Mouse (Mus musculus): Measurements from ENCODE around the gene Gm9821. TPM values are rescaled to one million over a fixed set of nuclear protein-coding genes. Genes with fewer than 3 reads are reported as not detected.

Gene Gm9821
- polyA plus RNA-seq, 1 experiment = not detected

- DNase-seq (ENCODE audit: low read depth, low spot score) = no peak
Observed at GRCm38 (mm10) chr2:91989750-91990149, 44.2 kb downstream of the Gm9821 start.

DNA sequence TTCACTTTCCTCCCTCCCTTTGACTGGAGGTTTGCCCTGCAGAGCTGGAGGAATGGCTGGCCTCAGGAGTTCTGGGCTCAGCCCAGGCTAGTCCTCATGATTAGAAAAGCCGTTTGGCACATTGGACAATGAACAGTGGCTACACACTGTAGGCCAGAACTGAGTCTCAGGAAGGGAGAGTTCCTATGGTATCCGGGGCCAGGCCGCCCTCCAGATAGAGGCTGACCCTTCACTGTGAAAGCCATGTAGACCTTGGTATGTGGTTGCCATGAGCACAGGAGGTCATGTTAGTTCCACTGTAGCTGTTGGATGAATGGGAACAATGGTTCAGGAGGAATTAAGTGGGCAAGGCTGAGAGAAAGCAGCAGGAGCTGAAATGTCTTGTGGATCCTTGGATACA, 47.9 kb downstream of the Gm9821 start:
- no peak for DNase-seq (ENCODE audit: low read depth, low spot score)
- WGBS = 84% methylated on average over 3 of the region's 3 CpGs

GRCm38 (mm10) chr2:91996006-91996405, 50.5 kb downstream of the Gm9821 start:
- 34% methylated on average over 5 of the region's 5 CpGs for WGBS
- no peak for DNase-seq (ENCODE audit: low read depth, low spot score)

Other genes starting within 250 kb of the Gm9821 start
- 26.3 and 29.6 TPM in 2 replicates for gene Atg13, start 235.1 kb upstream of the Gm9821 start, polyA plus RNA-seq (2012; rRNA removed)
- 3.3 and 3.4 TPM in 2 replicates for gene Harbi1, start 234.9 kb upstream of the Gm9821 start, polyA plus RNA-seq (2012; rRNA removed)
- gene Ambra1, start 215.6 kb upstream of the Gm9821 start, polyA plus RNA-seq (2012; rRNA removed) = 15.8 and 20.1 TPM in 2 replicates
- 3.1 and 4.8 TPM in 2 replicates for gene Chrm4, start 18.5 kb upstream of the Gm9821 start, polyA plus RNA-seq (2012; rRNA removed)
- 5.8 and 7.8 TPM in 2 replicates for gene Mdk, start 13.4 kb upstream of the Gm9821 start, polyA plus RNA-seq (2012; rRNA removed)
- gene Dgkz, start 30.2 kb downstream of the Gm9821 start, polyA plus RNA-seq (2012; rRNA removed) = 204 and 245 TPM in 2 replicates
- gene Creb3l1, start 78.8 kb downstream of the Gm9821 start, polyA plus RNA-seq (2012; rRNA removed) = 15.6 and 19.3 TPM in 2 replicates
- 10.9 and 17.5 TPM in 2 replicates for gene Phf21a, start 147.4 kb downstream of the Gm9821 start, polyA plus RNA-seq (2012; rRNA removed)

Data from large intestine, adult 2 months (tissue).